Mouse (Mus musculus) testis, adult 2 months (tissue): ENCODE data around the gene Mios.

Source experiments
- CTCF ChIP-seq: fragments of 200-500 bp; IDR thresholded peaks from 2 replicates; pipeline ENCODE4 v1.5.1; 2012; ENCODE audit warnings: low read depth, mild to moderate bottlenecking, inconsistent platforms, low read length, moderate library complexity; ENCODE audit not compliant: control insufficient read depth, insufficient read depth, insufficient replicate concordance
- POLR2A ChIP-seq: fragments of 200-500 bp; IDR thresholded peaks from 2 replicates; pipeline ENCODE4 v1.6.1; 2012; ENCODE audit warnings: low read depth, mild to moderate bottlenecking, inconsistent platforms, low read length, moderate library complexity; ENCODE audit not compliant: control insufficient read depth

DNA sequence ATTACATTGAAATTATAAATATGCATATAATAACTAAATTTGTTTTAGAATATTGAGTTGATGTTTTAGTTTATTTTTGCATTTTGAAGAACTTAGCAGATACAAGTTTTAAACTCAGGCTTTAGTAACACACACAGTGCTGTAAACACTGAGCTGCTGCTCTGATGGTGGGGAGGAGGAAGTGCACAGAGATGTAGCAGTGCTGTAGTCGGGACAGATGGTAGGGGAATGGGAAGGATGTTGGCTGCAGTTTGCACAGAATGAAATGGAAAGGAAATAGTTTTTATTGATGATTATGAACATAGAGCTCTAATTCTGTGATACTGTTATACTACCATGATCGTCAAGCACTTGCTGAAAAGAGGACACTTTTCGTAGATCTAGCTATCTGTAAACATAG, 18.0 kb downstream of the Mios start:
- TF ChIP-seq CTCF (no peak), POLR2A (no peak)
